Mouse (Mus musculus) mature B cell (primary cell): Measurements from ENCODE around the gene Phf21a.
"Not testable (repeated sequence)": the region's sequence is repeated elsewhere in the genome, so short reads cannot be mapped to it uniquely, and the experiment has no call there.

Experiments used
- in situ Hi-C: fragments of 300-500 bp; cut with MboI; formaldehyde crosslinking; loops from 2 replicates; pipeline ENCODE4 v1.14.3; 2019

The Phf21a gene

DNA sequence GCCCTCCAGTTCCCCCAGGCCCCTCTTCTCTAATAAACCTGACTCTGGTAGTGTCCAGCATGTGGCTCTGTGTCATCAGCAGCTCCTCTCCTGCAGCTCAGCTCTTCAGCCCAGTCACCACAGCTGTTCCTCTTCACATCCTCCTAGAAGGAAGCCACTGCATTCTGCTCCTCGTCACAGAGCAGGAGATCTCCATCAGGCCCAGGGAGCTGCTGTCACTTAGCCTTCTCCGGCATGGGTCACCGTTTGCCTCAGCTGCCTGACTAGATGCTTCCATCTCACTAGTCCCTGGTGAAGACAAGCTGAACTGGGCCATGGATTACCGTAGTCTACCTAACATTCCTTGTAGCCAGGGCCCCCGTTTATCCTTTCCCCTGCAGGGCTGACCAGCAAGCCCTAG is 288.2 kb downstream of the Phf21a start:
- in situ Hi-C loops, result no loop called here

DNA sequence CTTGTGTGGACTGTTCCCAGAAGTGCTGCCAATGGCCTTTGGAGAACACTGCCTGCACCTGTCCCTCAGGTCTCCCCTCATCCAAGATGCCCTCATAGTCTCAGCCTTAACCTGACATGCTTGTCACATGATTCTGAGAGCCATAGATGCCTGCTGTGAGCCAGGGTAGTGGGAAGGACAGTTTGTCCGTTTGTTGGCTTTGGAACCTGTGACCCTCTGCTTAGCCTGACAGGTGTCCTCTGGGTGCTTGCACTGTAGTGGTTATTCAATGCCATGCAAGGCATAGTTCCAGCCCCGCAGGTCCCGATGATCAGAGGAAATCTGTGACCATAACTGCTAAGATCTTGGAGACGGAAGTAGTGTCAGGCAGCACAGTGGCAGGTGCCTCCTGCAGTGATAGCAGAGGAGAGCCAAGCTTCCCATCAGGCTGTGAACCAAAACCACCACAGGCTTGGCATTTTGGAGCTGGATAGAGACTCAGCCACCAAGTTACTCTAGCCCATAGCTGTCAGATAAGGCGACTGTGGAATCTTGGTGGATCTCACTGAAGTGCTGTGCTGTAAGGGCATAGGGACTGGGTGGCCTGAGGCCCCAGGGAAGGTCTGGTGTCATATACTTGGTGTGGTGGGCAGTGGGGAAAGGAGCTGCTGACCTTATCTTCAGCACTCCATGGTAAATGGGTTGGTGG is 289.1 kb downstream of the Phf21a start, which contains the start of gene 1700029I15Rik:
1700029I15Rik (plus strand) TSS at position 638 of the 688 bp plus-strand sequence.
- in situ Hi-C loops, result no loop called here

DNA sequence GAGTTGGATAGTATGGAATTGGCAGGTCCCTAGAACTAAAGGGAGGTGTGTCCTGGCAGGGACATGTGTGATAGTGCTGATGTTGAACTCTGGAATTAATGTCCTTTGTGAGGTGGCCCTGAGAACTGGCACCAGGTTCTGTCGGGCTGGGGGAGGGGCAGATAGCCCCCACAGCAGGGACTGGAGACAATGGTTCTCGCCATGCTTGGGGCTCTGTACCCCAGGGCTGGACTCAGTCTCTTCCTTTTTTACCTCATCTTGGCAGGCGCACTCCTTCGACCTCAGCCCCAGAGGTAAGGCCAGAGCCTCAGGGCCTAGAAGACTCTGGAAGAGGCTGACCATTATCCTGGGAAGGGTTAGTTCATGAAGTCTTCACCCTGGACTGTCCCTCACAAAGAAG is 289.8 kb downstream of the Phf21a start:
- in situ Hi-C loops, result no loop called here

DNA sequence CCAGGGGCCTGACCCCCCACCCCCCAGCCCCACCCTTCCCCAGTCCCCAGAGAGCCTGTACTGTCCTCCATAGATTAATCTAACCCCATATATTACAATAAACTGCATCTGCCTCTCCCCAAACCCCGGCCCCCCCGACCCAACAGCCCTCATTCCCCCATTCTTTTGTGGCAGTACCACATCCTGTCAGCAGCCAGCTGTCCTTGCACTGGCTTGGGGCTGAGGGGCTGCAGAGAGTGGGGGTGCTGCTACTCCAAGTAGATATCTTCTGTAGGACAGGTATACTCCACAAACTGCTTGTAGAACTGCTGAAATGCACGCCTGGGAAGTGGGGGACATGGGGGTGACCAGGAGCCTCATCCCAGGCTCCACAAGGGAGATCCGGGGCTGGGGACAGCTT is 291.2 kb downstream of the Phf21a start:
- in situ Hi-C loops, result no loop called here

DNA sequence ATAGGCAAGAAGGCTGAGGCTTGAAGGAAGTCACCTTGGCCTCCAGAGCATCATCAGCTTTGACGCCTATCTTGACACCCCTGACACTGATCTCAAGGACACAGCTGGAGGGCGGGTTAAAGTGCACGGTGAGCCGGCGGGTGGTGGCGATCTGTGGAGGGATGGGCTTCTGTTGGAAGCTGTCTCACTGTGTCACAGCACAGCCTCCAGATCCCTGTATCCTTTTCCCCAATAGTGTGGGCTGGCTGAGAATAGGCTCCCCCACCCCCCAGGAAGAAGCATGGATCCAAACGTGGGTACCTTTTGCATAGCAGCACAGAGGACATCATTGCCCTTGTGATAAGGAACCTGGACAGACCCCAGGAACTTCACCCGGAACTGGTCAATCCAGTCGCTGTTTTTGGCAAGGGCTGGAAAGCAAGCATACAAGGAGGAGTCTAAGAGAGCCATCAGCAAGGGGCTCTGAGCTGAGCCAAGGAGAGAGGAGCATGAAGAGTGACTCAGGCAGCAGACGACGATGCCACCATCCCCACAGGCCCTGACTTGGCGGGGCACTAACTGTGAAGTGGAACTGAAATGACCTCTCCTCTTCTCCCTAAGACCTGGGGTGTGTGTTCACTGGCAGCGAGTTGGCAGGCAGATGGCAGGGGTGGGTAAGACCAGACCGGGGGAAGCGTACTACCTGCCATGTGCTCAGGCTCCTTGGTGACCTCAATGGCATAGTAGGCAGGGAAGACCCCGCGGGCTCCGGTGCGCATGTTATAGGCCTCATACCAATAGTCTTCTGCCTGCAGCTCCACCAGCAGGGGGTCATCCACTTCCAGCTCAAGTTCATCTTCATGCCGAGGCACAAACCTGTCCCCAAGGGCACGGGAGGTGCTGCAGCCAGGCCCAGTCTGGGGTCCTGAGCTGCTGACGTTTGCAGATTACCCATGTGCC is 292.5 kb downstream of the Phf21a start:
- in situ Hi-C loops, result no loop called here

DNA sequence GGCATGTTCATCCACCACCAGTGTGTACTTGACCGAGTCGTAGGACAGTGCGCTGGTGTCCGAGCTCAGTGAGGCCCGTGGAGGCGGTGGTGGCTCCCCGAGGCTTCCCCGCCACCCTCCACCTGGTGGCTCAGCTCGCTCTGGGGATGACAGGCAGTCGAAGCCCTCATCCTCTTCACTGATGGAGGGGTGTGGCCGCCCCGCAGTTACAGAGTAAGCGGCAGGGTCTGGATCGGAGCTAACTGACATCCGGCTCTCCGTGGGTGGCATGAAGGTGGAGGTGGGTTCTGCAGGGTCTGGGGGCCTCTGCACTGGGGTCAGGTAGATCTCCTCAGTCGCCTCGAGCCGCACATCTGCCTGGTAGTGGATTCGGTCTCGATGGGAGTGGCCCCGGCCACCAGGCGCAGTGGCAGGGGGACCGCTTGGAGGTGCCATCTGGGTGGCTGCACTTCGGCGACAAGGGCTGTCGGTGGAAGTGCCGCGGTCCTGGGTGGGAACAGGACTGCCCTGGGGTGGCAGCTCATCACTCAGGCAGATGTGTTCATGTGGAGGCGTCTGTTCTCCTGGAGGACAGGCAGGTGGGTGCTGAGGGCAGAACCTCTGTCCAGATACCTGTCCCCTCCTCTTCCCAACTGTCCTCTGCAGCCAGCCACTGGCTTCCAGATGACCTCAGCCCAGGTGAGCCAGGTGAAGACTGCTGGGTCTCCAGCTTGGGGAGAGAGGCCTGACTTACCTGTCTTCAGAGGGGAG is 294.1 kb downstream of the Phf21a start:
- in situ Hi-C loops, result no loop called here

DNA sequence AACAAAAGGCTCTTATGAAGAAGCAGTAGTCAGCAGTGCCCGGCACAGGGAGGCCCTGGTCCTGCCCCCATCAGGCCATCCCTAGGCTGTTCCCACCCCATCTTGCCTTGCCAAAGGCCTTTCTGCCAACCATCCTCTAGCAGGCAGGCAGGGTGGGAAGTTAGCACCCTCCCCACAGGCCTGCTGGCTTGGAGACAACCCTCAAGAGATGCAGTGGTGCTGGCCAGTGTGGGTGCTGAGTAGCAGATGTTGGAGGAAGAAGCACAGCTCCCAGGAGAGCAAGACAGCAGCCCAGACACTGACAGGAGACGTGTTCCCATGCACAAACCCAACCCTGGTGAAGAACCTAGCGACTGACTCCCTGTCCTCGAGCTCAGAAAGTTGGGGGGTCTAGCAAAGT is 294.7 kb downstream of the Phf21a start:
- in situ Hi-C loops, result no loop called here

DNA sequence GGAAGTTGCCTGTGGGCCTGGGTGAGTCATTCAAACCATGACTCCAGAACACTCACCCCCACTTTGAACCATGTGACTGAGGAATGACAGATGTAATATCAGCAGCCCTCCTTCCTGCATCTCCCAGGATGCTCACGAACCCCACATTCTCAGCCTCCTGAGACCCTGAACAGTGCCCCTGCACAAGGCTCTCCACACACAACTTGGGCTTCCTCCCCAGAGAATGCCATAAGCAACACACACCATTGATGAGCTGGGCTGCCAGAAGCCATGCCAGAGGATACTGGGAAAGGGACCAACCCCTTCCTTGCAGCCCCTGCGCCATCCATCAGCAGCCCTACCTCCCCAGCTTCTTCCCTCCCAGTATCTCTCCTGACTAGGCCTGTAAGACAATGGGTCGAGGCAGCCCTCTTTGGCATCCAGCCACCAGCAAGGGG is 295.2 kb downstream of the Phf21a start:
- in situ Hi-C loops, result no loop called here

DNA sequence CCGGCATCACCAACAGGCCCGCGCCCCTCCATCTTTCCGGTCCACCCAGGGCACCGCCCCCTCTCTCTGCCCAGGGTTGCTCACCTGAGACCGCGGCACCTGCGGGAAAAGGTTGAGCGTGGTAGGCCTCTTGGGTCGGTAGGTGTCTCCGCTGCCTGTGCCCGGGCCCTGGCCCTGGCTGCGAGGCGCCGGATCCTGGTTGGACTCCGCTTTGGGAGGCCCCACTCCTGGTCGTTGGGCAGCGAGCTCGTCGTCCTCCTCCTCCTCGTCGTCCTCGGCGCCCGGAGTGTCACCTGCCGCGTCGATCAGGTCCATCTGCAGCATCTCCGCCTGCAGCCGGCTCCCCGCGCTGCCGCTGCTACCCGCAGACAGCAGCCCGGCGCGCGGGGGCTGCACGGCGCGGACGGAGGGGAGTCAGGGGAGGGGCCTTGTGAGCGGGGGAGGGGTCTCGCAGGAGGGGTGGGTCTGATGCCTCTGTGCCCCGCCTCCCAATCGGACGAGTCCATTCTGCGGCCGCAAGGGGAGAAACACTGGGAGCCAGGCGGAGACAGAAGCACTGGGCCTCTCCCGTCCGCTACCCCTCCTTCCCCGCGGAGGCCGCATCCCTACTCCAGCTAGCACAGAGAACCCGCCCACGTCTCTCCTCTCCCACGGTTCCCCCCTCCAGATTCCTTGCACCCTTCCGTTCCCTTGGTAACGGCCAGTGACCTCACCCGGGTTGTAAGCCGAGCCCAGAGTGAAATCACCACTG is 296.1 kb downstream of the Phf21a start:
- in situ Hi-C loops, result no loop called here

DNA sequence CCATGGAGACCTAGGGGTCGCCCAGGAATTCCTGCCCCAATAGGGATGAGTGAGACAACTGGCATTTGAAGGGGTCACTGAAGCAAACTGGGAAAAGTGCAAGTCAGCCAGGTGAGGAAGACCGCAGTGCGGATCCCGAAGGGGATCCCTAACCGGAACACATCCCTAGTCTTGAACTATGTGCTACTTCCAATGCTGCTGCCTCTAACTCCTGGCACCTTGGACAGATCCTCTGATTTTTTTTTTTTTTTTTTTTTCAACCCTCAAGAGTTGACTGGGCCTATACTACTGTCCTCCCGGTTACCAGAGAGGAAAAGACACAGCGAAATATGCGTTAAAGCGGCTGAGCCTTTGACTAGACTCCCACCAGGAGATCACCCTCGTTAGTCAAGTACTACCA is 296.7 kb downstream of the Phf21a start:
- in situ Hi-C loops, result no loop called here

DNA sequence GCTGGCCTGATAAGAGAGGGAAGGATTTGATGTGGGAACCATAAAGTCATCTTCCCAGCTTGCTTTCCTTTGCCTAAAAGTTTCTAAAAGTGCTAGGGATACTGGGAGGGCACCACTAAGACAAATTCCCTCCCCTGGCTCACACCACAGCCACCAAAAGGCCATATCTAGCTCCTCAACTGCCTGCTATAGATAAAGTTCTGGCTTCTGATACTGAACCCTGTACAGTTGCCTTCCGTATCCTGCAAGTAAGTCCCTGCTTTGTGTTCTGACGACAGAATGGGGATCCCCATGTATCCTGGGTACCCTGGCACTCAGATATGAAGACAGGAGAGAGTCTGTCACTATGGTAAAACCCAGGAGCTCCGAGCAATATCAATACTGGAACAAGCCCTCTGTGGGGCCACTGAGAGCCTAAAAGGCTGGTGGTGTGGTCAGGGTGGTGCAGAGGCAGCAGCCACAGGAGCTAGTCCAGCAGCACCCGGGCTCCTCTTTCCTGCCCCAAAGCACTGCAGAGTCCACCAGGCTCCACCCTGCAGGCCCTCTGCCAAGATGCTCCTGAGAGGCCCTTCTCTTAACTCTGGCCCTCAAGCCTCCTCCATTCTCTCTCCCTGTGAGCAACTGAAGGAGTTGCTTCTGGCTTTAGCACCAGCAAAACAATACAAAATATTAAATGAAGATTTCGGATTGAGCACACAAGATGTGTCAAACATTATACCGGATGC is 297.5 kb downstream of the Phf21a start:
- in situ Hi-C loops, result no loop called here

DNA sequence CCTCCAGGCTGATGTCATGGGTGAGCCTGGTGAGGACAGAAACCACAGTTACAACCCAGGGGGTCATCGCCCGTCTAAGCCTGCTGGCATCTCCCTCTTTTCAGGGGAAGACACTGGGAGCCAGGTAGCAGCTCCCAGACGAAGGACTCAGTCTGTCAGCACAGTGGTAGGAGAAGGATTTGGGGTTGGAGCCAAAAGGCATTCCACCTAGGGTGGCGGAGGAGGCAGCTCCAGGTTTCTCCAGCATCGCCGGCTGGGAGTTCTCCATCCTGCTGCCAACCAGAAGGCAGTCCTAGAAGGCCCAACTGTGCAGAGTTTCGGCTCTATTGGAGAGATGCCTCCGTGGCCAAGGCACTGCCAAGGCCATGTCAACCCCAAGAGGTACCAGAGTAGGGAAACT is 298.2 kb downstream of the Phf21a start:
- in situ Hi-C loops, result no loop called here

DNA sequence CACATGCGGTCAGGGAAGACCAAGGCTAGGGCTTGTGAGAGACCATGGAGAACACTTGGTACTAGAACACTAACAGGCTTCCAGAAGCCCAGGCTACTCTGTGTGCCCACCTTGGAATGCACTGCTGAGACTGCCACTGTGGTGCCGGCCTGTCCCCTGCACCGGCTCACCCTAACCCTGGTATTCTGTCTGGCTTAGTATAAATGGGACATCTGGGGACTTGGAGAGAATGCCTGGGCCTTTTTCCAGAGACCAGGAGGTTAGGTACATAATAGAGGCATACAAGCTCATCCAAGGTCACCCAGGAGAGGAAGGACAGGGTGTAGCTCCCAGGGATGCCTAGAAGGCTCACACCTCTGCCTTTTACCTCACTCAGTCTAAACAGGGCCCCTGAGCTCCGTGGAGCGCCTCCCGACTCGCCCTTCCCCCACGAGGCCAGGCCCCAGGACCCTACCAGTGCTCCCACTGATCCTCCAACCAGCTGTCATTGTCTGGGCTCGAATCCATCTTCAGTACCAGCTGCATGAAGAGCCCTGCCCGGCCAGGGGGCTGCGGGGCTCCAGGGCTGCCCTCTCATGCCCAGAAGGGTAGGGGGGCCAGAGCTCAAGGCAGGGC is 298.9 kb downstream of the Phf21a start:
- in situ Hi-C loops, result no loop called here

DNA sequence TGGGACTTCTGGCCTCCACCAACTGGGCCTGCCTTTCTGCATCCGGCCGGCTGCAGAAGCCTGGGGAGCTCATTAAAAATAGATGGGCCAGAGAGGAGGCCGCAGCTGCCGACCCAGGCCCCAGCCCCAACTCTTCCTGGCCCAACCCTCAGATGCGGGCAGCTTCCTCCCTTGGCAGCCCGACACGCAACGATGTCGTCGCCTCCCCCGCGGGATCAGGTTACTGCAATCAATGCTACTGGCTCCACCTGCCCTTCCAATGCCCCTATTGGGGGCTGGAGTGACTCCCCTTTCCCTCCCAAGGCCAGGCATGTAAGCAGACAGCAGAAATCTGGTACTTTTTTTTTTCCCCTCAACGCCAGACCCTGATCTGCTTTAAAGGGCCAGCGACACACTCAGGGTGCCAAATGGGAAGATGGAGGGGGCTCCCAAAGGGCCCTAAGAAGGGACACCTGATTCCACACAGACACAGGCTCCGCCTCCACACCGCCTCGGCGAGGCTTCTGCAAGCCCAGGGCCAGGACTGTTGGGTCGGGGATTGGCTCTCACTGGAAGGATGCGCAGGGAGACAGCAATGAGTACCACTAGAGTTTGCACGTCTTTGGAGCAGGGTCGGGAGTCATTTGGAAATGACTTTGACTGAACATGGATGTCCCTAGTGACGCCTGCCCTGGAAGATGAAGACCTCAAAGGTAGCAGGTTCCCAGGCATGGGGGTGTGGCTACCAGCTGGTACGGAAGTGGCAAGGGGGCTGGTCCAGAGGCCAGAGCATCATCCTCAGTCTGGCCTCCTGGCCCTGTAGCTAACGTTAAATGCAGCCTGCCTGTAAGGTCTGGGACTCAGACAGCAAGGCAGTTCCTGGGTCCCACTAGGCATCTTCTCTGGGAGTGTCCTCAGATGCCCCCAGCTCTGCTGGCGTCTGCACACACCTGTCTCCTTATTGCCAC is 299.7 kb downstream of the Phf21a start:
- in situ Hi-C loops, result no loop called here

DNA sequence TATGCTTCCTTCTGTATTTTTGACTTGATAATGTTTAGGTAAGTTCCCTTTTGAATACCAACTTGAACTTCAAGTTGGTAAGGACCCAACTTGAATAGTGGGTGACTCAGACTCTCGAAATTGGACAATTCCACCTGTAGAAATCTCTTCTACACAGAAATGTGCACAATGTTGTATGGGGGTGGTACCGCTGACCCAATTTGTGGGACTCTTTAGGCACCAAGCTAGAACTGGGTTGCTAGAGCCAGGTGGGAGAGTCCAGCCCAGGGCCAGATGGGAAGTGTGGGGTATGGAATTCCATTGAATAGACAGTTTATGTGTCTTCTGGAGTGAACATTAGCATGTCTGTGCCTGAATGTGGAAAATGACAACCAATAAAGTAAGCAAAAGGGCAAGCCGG is 302.6 kb downstream of the Phf21a start:
- in situ Hi-C loops, result no loop called here

DNA sequence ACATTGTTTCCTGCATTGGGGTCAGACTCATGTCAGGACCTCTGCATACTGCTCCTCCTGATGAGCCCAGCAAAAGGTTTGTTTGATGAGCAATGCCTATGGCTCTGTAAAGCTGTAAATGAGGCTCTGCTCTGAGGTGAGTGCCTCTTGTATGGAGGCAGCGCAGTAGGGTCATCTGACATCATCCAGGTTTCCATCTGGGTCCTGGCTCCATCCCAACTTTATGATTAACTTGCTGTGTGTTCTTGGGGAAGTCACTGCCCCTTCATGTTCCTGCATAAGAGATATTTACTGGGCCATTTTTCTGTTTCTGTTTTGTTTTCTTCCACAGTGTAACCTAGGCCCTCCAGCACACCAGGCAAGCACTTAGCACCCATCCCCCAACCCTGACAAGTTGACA is 304.5 kb downstream of the Phf21a start:
- in situ Hi-C loops, result no loop called here

DNA sequence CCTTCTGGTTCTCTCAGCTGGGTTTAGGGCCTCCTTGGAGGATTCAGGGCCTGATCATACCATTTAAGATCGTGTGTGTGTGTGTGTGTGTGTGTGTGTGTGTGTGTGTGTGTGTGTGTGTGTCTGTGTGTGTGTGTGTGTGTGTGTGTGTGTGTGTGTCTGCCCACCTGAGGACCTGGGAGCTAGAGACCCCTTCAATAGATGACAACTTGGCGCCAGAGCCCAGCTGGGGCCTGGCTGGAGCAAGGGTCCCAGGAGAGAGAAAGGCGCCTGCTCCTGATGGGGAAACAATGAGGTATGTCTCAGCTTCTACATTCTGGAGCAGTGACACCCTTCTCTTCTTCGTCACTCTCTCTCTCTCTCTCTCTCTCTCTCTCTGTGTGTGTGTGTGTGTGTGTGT is 307.0 kb downstream of the Phf21a start:
- in situ Hi-C loops, result not testable (repeated sequence)

DNA sequence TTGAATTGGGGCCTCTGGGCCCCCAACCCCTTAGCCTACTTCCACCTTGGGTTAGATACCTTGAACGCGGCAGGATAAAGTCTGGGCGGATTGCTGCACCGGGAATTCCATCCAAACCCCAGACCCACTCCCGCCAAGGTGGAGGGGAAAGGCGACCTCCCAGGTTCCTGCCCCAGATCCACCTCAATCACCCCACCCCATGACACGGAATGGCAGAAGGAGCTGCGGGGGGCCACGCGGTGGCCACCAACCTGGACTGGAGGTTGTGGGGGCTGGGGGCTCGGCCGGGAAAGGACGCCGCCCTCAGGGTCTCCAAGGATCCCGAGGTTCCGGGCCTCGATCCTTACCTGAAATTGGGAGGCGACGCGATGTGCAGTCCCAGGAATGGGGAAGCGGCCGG is 307.8 kb downstream of the Phf21a start:
- in situ Hi-C loops, result no loop called here

DNA sequence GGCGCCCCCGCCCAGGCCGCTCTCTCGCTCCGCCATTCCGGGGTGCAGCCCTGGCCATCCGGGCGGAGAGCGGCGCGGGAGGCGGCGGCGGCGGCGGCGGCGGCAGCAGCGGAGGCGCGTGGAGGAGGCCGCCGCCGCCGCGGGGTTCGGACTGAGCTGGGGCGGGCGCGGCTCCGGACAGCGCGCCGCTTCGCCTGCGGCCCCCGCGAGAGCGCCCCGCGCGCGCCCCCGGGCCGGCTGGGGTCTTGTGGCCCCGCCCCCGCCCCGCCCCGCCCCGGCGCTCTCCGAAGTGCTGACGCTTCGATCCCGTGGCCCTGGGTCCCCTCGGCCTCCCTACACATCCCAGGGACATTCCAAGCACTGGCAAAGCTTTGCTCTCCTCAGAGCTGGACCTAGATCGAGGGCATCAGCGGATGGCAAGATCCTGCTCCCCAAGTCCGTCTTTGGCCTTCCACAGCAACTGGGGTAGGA is 308.2 kb downstream of the Phf21a start, which contains the start of gene Mapk8ip1:
Mapk8ip1 (minus strand) TSS at position 173 of the 471 bp plus-strand sequence.
- in situ Hi-C loops, result no loop called here
